Mouse (Mus musculus): ENCODE measurements around the gene Kitl. TPM values are rescaled to one million over a fixed set of nuclear protein-coding genes. Genes with fewer than 3 reads are reported as not detected.

Kitl gene
- polyA plus RNA-seq (2014; fragmentation: Illumina TruSeq; extraction: RNeasy Lipid Tissue Mini Kit (QIAGEN cat#74804); ENCODE audit: low replicate concordance): 152 TPM

GRCm38 (mm10) chr10:100015370-100016325, at the start of gene Kitl:
Gene Kitl (plus strand): TSS chr10:100015630.

All from small intestine, adult 10 weeks (tissue).